8 mouse cellular contexts compared by ENCODE assay signal in genomic region chr10:21159697-21160394, GRCm38 (mm10). TPM values are rescaled to one million over a fixed set of nuclear protein-coding genes. Genes with fewer than 3 reads are reported as not detected.
DNase-seq lines count a peak whose midpoint lies in the region; ATAC-seq and TF ChIP-seq lines count a peak whose summit lies in the region.

No protein-coding gene starts in this region.

- TF ChIP-seq POLR2A in kidney, adult 2 months (IDR thresholded peaks at IDR 0.05; ENCODE audit: low read depth, low read length): no peak
- TF ChIP-seq POLR2A in bone marrow macrophage, adult 2 months (IDR thresholded peaks at IDR 0.05; ENCODE audit: borderline replicate concordance, low read depth, low read length): no peak
- no peak for TF ChIP-seq POLR2A in myocyte (IDR thresholded peaks at IDR 0.05; ENCODE audit: insufficient read length, low read depth)

- peak; percentile 56 for ATAC-seq in erythroid progenitor cell, adult 5-6 weeks (replicated peaks; ENCODE audit: low FRiP score, poor library complexity, severe bottlenecking)
- peak; percentile 24; the same call in 1 of the 2 replicates for ATAC-seq in hindbrain, embryonic 15.5 days (ENCODE audit: low FRiP score, low read depth)
- no peak for ATAC-seq in stomach, embryonic 16.5 days (ENCODE audit: insufficient read depth, low FRiP score)

- peak overlapping the region; percentile 64 for H3K4me3 ChIP-seq in kidney, adult 2 months (ENCODE audit: insufficient read depth, low read depth, low read length)
- H3K4me3 ChIP-seq in bone marrow macrophage, adult 2 months (ENCODE audit: insufficient read depth, low read length): peak overlapping the region; percentile 58
- H3K4me3 ChIP-seq in hindbrain, embryonic 15.5 days: peak overlapping the region; percentile 84
- peak overlapping the region; percentile 17 for H3K4me3 ChIP-seq in myocyte
- H3K4me3 ChIP-seq in stomach, embryonic 16.5 days (replicated peaks; ENCODE audit: low read length): peak overlapping the region; percentile 72

- peak; percentile 20 for DNase-seq in kidney, adult 2 months
- no peak for DNase-seq in kidney, adult 9 months
- peak; percentile 60 for DNase-seq in liver

- WGBS in kidney, adult 2 months: under 1% methylated on average over 44 of the region's 44 CpGs
- under 1% methylated on average over 44 of the region's 44 CpGs for WGBS in hindbrain, embryonic 15.5 days
- WGBS in stomach, embryonic 16.5 days: under 1% methylated on average over 43 of the region's 44 CpGs

- H3K79me2 ChIP-seq in myocyte (ENCODE audit: control insufficient read depth, insufficient read depth): no peaks in the 10 kb centered on the region

- no peaks in the 10 kb centered on the region for H3K9me3 ChIP-seq in hindbrain, embryonic 15.5 days
- H3K9me3 ChIP-seq in stomach, embryonic 16.5 days (replicated peaks; ENCODE audit: control insufficient read depth, low read length): no peaks in the 10 kb centered on the region

- H3K27me3 ChIP-seq in kidney, adult 2 months (replicated peaks; ENCODE audit: control insufficient read depth, insufficient read depth, low read length): peaks cover 5% of the 10 kb centered on the region
- peaks cover 30% of the 10 kb centered on the region for H3K27me3 ChIP-seq in hindbrain, embryonic 15.5 days
- peaks cover 38% of the 10 kb centered on the region for H3K27me3 ChIP-seq in myocyte (ENCODE audit: control insufficient read depth, insufficient read depth, insufficient read length)
- peaks cover 2% of the 10 kb centered on the region for H3K27me3 ChIP-seq in stomach, embryonic 16.5 days (ENCODE audit: control insufficient read depth, insufficient read depth, low read length)

- peak overlapping the region; percentile 48 for H3K9ac ChIP-seq in hindbrain, embryonic 15.5 days
- peak overlapping the region; percentile 85 for H3K9ac ChIP-seq in stomach, embryonic 16.5 days (ENCODE audit: low read length)

- no peak overlapping the region for H3K27ac ChIP-seq in kidney, adult 2 months (ENCODE audit: insufficient read depth, low read depth, low read length)
- no peak overlapping the region for H3K27ac ChIP-seq in bone marrow macrophage, adult 2 months (ENCODE audit: insufficient read depth, low read depth, low read length)
- H3K27ac ChIP-seq in hindbrain, embryonic 15.5 days (replicated peaks): no peak overlapping the region
- no peak overlapping the region for H3K27ac ChIP-seq in stomach, embryonic 16.5 days (ENCODE audit: low read length)

- peak overlapping the region; percentile 99 for H3K4me2 ChIP-seq in hindbrain, embryonic 15.5 days
- peak overlapping the region; percentile 97 for H3K4me2 ChIP-seq in myocyte (ENCODE audit: low read depth)
- peak overlapping the region; percentile 100 for H3K4me2 ChIP-seq in stomach, embryonic 16.5 days (ENCODE audit: low read depth, low read length)

- TF ChIP-seq CTCF in kidney, adult 2 months (conservative IDR thresholded peaks at IDR 0.05; ENCODE audit: insufficient read depth, insufficient read length, low read depth, low read length): no peak
- no peak for TF ChIP-seq CTCF in bone marrow macrophage, adult 2 months (IDR thresholded peaks at IDR 0.05; ENCODE audit: low read depth, low read length)

- peak overlapping the region; percentile 20 for H3ac ChIP-seq in myocyte (ENCODE audit: control insufficient read depth, insufficient read length)

- H3K36me3 ChIP-seq in kidney, adult 2 months (ENCODE audit: control insufficient read depth, insufficient read depth, low read length): no peaks in the 10 kb centered on the region
- H3K36me3 ChIP-seq in hindbrain, embryonic 15.5 days: no peaks in the 10 kb centered on the region
- no peaks in the 10 kb centered on the region for H3K36me3 ChIP-seq in myocyte (ENCODE audit: control insufficient read depth, insufficient read depth)
- no peaks in the 10 kb centered on the region for H3K36me3 ChIP-seq in stomach, embryonic 16.5 days (ENCODE audit: control insufficient read depth, insufficient read depth, low read length)

- 0 out of 2 replicates have a peak, but pooled peaks cover 5% of the 10 kb centered on the region for H3K4me1 ChIP-seq in kidney, adult 2 months (ENCODE audit: control insufficient read depth, insufficient read depth, low read length)
- no peaks in the 10 kb centered on the region for H3K4me1 ChIP-seq in bone marrow macrophage, adult 2 months (ENCODE audit: control insufficient read depth, insufficient read depth, low read length)
- H3K4me1 ChIP-seq in hindbrain, embryonic 15.5 days (replicated peaks): peaks cover 30% of the 10 kb centered on the region
- H3K4me1 ChIP-seq in stomach, embryonic 16.5 days (ENCODE audit: control insufficient read depth, insufficient read depth, low read length): peaks cover 11% of the 10 kb centered on the region; the same call in 1 of the 2 replicates

TF ChIP-seq in myocyte, 11 proteins besides CTCF, POLR2A, EP300 and RAD21:
- no peak for TF ChIP-seq TCF3 (IDR thresholded peaks at IDR 0.05; ENCODE audit: insufficient read length, low read depth)
- no peak for TF ChIP-seq E2F4 (IDR thresholded peaks at IDR 0.05; ENCODE audit: insufficient read depth)
- TF ChIP-seq TCF12 (IDR thresholded peaks at IDR 0.05; ENCODE audit: insufficient read depth, poor library complexity, severe bottlenecking): no peak
- TF ChIP-seq MYOD1 (IDR thresholded peaks at IDR 0.05; ENCODE audit: control insufficient read depth in 1 of 3, insufficient read length in 2 of 3, low read depth in 2 of 3): peak in 2 of 3 experiments; percentile 3 to 36
- TF ChIP-seq SRF (IDR thresholded peaks at IDR 0.05; ENCODE audit: control insufficient read depth, insufficient read length, low read depth): no peak
- TF ChIP-seq MYOG (IDR thresholded peaks at IDR 0.05; ENCODE audit: control insufficient read depth in 1 of 3, insufficient read depth in 1 of 3, insufficient read length in 2 of 3, low read depth in 2 of 3): peak in 1 of 3 experiments; percentile 39
- no peak for TF ChIP-seq MAX (IDR thresholded peaks at IDR 0.05; ENCODE audit: low read depth)
- no peak for TF ChIP-seq CEBPB (IDR thresholded peaks at IDR 0.05; ENCODE audit: insufficient read depth, poor library complexity, severe bottlenecking)

RNA-seq across cellular contexts. Expression of gene Myb, which starts 0.9 kb away (rescaled TPM):
- polyA plus RNA-seq in kidney, adult 2 months (2012; rRNA removed): 0.07 and 0.36 TPM in 2 replicates
- polyA plus RNA-seq in bone marrow macrophage, adult 2 months (2012; ENCODE audit: insufficient read depth, insufficient read length, missing spikeins): 0.29 and 0.31 TPM in 2 replicates
- 93.7 and 126 TPM in 2 replicates for total RNA-seq in erythroid progenitor cell, adult 5-6 weeks (2015; ENCODE audit: low replicate concordance)
- 43.9 and 54.2 TPM in 2 replicates for total RNA-seq in erythroid progenitor cell, adult 5-6 weeks (2017; ENCODE audit: low replicate concordance)
- 2.9 and 3.5 TPM in 2 replicates for polyA plus RNA-seq in hindbrain, embryonic 15.5 days (2015; fragmentation: Nextera tagmentation; extraction: Ambion mirVana)
- 0.02 TPM for polyA plus RNA-seq in myocyte (2012; fragmentation: generic; extraction: Trizol)
- polyA plus RNA-seq in stomach, embryonic 16.5 days (2015; fragmentation: Nextera tagmentation; extraction: Ambion mirVana): 3.7 and 4.2 TPM in 2 replicates

Comparison
In these comparisons a context has a peak if more than half of its experiments do, and no peak if none do; other contexts are left out.
1. H3K4me3 ChIP-seq: peak in every context shown above with its lines; median percentile 84 in hindbrain, embryonic 15.5 days; 72 in stomach, embryonic 16.5 days; 64 in kidney, adult 2 months; 58 in bone marrow macrophage, adult 2 months; 17 in myocyte.